Mouse (Mus musculus): Measurements from ENCODE around the gene Trmt2b. TPM values are rescaled to one million over a fixed set of nuclear protein-coding genes. Genes with fewer than 3 reads are reported as not detected.
A peak's percentile ranks its signal among the peaks of the same experiment; 100 is the strongest.
"Not testable (repeated sequence)": the region's sequence is repeated elsewhere in the genome, so short reads cannot be mapped to it uniquely, and the experiment has no call there.

Trmt2b gene
- 10 to 100 TPM in 1 of 2 experiments, 1 to 10 TPM in 1; 7.4 to 10.9 TPM for total RNA-seq (2021)
- long read RNA-seq, experiment 1, transcript Trmt2b-202 (13 exons, 3,119 nt): major isoform, 15 of 27 reads
- long read RNA-seq, experiment 1, partial matches to known transcripts: 2 of 27 reads
- long read RNA-seq, experiment 1, other reads (novel, unspliced or antisense): 8 of 27 reads
- long read RNA-seq, experiment 2, transcript Trmt2b-202 (13 exons, 3,119 nt): major isoform, 10 of 14 reads
- long read RNA-seq, experiment 2, partial matches to known transcripts: 2 of 14 reads
- long read RNA-seq, experiment 2, other reads (novel, unspliced or antisense): 2 of 14 reads

DNA sequence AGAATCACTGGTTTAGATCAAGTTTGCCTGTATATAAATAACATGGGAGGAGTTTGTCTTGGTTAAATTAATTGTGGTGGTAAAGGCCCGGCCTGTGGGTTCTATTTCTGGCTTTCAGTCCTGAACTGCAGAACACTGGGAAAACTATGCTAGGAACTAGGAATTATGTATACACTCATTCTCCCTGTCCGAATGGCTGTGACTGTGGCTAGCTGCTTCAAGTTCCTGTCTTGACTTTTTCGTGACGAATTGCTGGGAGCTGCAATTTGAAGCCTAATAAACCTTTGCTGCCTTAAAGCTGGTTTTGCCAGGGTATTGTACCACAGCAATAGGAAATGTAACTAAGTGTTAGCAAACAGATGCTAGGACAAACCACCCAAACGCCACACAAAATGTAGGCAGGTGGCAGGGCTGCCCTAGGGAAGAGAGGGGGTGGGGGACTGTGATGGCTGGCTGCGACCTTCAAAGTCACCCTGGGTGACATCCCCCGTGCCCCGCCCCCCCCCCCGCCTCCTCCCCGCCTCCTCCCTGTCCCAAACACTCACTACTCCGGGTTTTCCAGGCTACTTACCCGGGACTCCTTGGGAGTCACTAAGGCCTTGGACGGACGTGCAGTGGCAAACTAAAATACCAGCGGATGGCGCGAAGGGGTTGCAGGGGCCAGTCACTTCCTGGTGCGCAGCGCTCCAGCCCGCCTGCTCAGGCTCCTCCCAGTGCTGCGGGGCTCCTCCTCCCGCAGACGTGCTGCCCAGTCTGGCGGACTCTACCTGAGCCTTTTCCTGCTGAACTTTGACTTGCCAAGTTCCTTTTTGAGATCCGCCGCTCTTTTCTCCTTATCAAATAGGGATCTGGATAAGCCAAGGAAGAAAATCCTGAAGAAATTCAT is at the start of gene Trmt2b:
Trmt2b (minus strand) TSS at position 710 of the 886 bp plus-strand sequence.
- intact Hi-C loops (cut with DNase I): no loop called here
- Histone ChIP-seq H3K4me3 (peak within 1 kb of the TSS; percentile 44), H3K27ac (0 out of 2 replicates have a peak within 1 kb of the TSS, but pooled peaks have one; percentile 3)
- TF ChIP-seq CTCF (IDR thresholded peaks at IDR 0.05): no peak
- peak; percentile 19 to 29 for DNase-seq (ENCODE audit: extremely low spot score in 1 of 2, low spot score in 2 of 2)

DNA sequence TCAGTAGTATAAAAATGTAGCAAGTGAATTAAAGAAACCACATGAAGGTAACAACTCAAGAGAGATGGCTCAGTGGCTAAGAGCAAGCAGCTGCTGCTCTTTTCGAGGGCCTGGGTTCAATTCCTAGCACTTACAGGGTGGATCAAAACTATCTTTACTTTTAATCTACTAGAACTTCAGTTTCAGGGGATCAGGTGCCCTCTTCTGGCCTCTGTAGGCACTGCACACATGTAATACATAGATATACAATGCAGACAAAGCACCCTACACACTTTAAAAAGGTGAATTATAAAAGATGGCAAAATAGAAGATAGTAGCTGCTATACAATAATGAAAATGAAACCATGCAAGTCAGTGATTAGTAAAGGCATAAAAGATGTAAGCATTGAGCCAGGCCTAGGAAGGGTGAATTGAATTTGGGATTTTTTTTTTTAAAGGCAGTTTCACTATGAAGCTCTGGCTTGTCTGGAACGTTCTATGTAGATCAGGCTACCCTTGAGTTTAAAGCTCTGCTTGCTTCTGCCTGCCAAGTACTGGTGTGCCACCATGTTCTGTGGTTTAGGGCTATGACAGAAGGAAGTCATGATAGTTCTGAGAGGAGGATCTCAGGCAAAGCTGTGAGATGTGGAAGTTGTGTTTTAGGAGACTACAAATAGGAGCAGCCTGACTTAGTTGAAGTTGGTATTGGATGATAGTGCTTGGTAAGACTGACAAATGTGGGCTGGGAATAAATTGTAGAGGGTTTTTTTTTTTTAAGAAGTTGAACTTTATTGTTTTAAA is 42.6 kb upstream of the Trmt2b start:
- no peak overlapping the region for H3K4me3 ChIP-seq
- TF ChIP-seq CTCF (IDR thresholded peaks at IDR 0.05): peak; percentile 51
- no peak for DNase-seq (ENCODE audit: extremely low spot score in 1 of 2, low spot score in 2 of 2)
- intact Hi-C loops (cut with DNase I): loop anchor here (2.0 kb wide), 1 partner anchor 189 kb away; no protein-coding TSS in a partner anchor
- no peak overlapping the region for H3K27ac ChIP-seq

DNA sequence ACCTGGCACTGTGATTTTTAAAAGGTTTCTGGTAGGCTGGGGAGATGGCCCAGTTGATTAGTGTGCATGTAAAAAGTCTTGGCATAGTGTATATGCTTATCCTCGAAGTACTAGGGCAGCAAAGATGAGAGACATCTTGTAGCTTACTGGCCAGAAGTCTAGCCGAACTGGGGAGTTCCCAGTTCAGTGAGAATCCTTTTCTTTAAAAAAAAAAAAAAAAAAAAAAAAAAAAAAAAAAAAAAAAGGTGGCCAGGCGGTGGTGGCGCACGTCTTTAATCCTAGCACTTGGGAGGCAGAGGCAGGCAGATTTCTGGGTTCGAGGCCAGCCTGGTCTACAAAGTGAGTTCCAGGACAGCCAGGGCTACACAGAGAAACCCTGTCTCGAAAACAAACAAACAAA is 34.4 kb upstream of the Trmt2b start:
- DNase-seq (ENCODE audit: extremely low spot score in 1 of 2, low spot score in 2 of 2); intact Hi-C loops (cut with DNase I); H3K4me3 ChIP-seq; H3K27ac ChIP-seq: not testable (repeated sequence)

DNA sequence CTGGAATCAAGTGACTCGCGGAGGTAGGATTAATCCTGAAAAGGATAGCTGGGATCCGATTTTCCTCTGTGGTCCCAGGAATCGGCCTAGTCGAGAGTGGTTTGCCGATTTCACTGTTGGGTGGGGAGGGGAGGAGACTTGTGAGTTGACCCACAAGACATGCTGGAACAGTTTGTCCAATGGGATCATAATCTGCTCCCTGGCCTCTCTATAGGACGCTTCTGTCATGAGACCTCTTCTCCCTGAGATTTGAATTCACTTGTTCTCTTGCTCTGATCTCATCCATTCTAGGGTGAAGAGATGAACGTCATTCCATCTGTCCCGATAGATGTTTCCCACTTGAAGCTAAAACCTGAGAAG is 31.5 kb upstream of the Trmt2b start:
- no peak for DNase-seq (ENCODE audit: extremely low spot score in 1 of 2, low spot score in 2 of 2)
- Histone ChIP-seq H3K4me3 (peak overlapping the region; percentile 48), H3K27ac (no peak overlapping the region)
- no peak for TF ChIP-seq CTCF (IDR thresholded peaks at IDR 0.05)
- intact Hi-C loops (cut with DNase I): loop anchor here (10.0 kb wide), 1 partner anchor 243 kb away; no protein-coding TSS in a partner anchor

DNA sequence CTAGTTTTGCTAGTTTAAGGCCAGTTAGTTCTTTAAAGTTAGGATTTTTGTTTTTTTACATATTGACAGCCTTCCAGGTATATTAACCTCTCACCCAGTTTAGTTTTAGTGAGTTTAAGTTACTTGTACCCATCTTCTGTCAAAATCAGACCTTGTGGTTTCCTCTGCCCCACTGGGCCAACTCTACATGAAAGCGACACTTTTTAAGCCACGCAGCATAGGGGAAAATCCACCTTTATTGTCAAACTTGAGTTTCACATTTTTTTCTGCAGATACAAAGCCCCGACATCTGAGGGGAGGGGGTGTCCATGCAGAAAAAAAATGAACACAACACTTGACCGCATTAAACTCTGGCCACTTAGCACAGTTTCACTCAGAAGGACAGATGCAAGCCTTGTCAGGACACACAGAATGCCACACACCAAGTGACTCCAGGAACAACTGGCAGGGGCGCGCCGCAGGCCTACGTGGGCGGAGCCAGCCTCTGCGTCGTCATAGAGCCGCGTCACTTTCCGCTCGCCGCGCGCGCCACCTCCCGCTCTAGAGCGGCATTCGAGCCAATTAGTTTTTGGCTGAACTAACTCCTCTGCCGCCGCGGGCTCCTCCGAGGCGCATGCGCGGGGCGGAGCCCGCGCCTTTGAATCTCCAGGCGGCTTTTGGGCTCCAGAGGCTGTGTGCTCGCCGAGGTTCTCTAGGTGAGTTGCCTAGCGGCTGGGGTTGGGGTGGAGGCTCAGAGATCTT is 30.9 kb upstream of the Trmt2b start, which contains the start of gene Cenpi:
Cenpi (plus strand) TSS at position 551 of the 741 bp plus-strand sequence.
- peak within 1 kb of the TSS; percentile 65 for H3K27ac ChIP-seq
- DNase-seq (ENCODE audit: extremely low spot score in 1 of 2, low spot score in 2 of 2): peak; percentile 86
- intact Hi-C loops (cut with DNase I): loop anchor here (10.0 kb wide), 1 partner anchor 243 kb away; no protein-coding TSS in a partner anchor
- H3K4me3 ChIP-seq: peak within 1 kb of the TSS; percentile 48
- TF ChIP-seq CTCF (IDR thresholded peaks at IDR 0.05): peak; percentile 19; the same call in 1 of the 2 replicates

DNA sequence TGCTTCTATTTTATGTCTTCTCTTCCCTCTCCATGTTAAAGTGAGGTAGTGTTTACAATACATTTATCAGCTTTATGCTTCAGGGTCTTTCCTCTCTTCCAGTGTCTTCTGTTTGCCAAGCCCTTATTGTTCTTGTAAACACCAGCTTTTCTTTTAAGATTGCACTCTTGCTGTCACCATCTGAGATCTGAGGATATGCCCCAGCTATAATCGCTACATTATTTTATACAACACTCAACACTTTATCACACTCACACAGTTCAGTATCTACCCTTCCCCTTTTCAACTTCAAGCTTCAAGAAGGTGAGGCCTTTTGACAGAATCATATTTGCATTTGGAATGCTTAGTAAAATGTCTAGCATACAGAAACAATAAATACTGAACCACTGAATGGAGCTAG is 26.5 kb upstream of the Trmt2b start:
- Histone ChIP-seq H3K27ac (no peak overlapping the region), H3K4me3 (no peak overlapping the region)
- DNase-seq (ENCODE audit: extremely low spot score in 1 of 2, low spot score in 2 of 2): no peak
- intact Hi-C loops (cut with DNase I): loop anchor here (10.0 kb wide), 1 partner anchor 238 kb away; no protein-coding TSS in a partner anchor
- no peak for TF ChIP-seq CTCF (IDR thresholded peaks at IDR 0.05)

DNA sequence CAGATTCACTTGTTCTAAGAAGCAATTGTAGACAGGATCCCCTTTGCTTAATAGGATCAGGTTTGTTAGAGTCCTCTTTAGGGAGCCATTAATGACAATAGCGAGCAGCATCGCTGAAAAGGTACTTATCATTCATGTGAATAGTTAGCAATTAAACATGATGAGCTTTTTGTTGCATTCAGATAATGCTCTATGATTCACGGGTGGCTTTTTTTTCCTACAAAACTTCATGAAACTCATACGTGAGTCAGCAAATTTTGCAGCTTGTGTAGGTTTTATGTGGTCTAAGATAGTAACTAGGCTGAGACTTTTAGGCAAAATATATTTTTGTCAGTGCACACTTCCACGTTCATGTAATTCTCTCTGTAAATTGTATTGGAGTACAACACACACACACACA is 23.4 kb upstream of the Trmt2b start:
- intact Hi-C loops (cut with DNase I): loop anchor here (10.0 kb wide), 1 partner anchor 235 kb away; no protein-coding TSS in a partner anchor
- no peak for DNase-seq (ENCODE audit: extremely low spot score in 1 of 2, low spot score in 2 of 2)
- TF ChIP-seq CTCF (IDR thresholded peaks at IDR 0.05): no peak

DNA sequence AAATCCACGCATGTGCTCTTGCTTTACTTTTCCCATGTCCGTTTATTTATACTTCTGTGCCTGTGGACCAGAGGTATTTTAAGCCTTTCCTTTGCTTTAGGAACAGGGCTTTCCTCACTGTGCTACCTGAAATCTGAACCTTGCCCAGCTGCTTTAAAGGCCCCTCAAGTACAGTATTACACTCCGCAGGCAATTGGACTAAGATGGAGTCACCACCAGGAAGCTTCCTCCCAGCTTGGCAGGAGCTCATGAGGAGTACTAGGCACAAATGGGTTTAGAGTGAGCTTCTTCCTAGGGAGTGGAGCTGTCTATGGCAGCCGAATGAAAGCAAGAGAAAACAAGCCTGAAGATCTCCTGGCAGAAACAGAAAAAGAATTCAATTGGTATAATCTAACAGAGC is 20.4 kb upstream of the Trmt2b start:
- H3K4me3 ChIP-seq: peak overlapping the region; percentile 55
- DNase-seq (ENCODE audit: extremely low spot score in 1 of 2, low spot score in 2 of 2): no peak
- no peak for TF ChIP-seq CTCF (IDR thresholded peaks at IDR 0.05)
- peak overlapping the region; percentile 67; the same call in 1 of the 2 replicates for H3K27ac ChIP-seq
- intact Hi-C loops (cut with DNase I): loop anchor here (5.0 kb wide), 2 partner anchors 85 to 105 kb away; partner anchors contain the start of gene Drp2

More for the DNA sequence above, 23.4 kb upstream of the Trmt2b start:
- Histone ChIP-seq H3K27ac (no peak overlapping the region), H3K4me3 (no peak overlapping the region)

DNA sequence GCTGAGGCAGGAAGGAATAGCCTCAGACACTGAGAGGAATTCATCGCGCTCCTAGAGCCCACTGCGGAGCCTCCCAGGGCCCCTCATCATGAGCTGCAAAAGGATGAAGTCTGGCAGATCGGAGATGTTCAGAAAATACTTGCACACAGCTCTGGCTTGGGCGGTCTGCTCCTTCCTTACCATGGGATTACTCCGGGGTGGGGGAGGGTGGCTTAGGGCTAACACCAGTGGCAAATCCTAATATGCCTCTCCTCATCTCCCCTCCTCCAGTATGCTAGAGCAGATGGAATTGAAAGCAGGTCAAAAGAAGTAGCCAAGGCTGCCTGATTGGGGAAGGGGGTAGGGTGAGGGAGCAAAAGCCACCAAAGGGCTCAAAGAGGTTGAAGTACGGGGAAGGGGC is 20.0 kb upstream of the Trmt2b start:
- no peak for TF ChIP-seq CTCF (IDR thresholded peaks at IDR 0.05)
- intact Hi-C loops (cut with DNase I): loop anchor here (5.0 kb wide), 2 partner anchors 84 to 106 kb away; partner anchors contain the start of gene Drp2
- DNase-seq (ENCODE audit: extremely low spot score in 1 of 2, low spot score in 2 of 2): peak in 1 of 2 experiments; percentile 8
- H3K27ac ChIP-seq: peak overlapping the region; percentile 67
- H3K4me3 ChIP-seq: peak overlapping the region; percentile 55

DNA sequence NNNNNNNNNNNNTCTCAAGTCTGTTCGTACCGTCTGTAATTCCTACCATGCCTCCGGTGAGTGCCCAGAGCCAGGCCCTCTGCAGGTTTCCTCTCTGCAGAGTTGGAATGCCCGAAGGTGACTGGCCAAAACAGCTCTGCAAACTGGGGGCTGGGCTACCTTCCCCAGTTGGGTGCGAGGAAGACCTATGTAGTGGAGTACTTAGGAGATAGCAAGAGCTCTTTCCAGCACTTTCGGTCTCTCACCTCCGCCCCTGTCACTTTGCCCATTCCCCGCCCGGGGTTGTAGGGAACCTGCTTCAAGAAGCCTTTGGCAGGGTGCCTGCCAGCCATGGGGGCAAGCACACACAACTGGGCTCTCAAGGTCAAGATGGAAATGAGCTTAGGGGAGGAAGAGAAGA is 19.5 kb upstream of the Trmt2b start:
- TF ChIP-seq CTCF (IDR thresholded peaks at IDR 0.05): no peak
- peak overlapping the region; percentile 67 for H3K27ac ChIP-seq
- peak overlapping the region; percentile 55 for H3K4me3 ChIP-seq
- intact Hi-C loops (cut with DNase I): loop anchor here (5.0 kb wide), 2 partner anchors 84 to 106 kb away; partner anchors contain the start of gene Drp2
- DNase-seq (ENCODE audit: extremely low spot score in 1 of 2, low spot score in 2 of 2): peak in 1 of 2 experiments; percentile 24
